Comparison of ENCODE assay signal across 8 mouse cellular contexts in the genomic region with DNA sequence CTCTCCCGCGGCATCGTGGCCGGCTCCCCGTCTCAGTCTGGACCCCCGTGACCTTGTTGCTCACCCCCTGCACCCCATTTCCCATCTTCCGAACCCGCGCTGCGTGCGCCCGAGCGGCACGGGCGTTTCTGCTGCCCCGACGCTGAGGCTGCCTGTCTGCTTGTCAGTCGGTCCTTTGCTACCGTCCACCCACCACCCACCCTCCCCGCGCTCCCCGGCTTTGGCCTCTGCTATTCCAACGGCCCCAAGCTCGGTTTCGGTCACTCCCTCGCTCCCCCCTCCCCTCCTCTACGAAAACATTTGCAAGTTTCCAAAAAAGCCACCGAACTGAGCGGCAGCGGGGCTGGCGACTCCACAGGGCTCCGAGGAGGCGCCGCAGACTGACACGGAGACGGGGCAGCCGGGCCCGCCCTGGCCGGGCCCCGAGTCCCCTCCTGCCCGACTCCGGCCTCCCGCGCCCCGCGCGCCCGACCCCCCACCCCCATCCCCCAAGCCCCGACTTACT. TPM values are rescaled to one million over a fixed set of nuclear protein-coding genes. Genes with fewer than 3 reads are reported as not detected.
A peak's percentile ranks its signal among the peaks of the same experiment; 100 is the strongest.
DNase-seq lines count a peak whose midpoint lies in the region; ATAC-seq and TF ChIP-seq lines count a peak whose summit lies in the region.
"Had no signal": no experiment of that assay in that cellular context is flagged by ENCODE, and none has a peak within 500 bp of the region (broad histone marks: within the 10 kb centered on the region; RNA-seq: fewer than 3 reads in every experiment).

No protein-coding gene starts in this region.

- peak; percentile 17; the same call in 1 of the 2 replicates for ATAC-seq in forebrain, embryonic 12.5 days (ENCODE audit: low FRiP score)
- ATAC-seq in midbrain, embryonic 12.5 days (ENCODE audit: low FRiP score, low read depth) = peak; percentile 48

- 0 out of 2 replicates have a peak overlapping the region, but pooled peaks have one; percentile 50 for H3K27ac ChIP-seq in forebrain, embryonic 12.5 days
- peak overlapping the region; percentile 83 for H3K27ac ChIP-seq in kidney, adult 2 months (ENCODE audit: insufficient read depth, low read depth, low read length)
- H3K27ac ChIP-seq in midbrain, embryonic 12.5 days (replicated peaks) = peak overlapping the region; percentile 71

- H3K9ac ChIP-seq in forebrain, embryonic 12.5 days = peak overlapping the region; percentile 66
- H3K9ac ChIP-seq in midbrain, embryonic 12.5 days (replicated peaks) = peak overlapping the region; percentile 78

- peak overlapping the region; percentile 59 for H3K4me3 ChIP-seq in forebrain, embryonic 12.5 days (replicated peaks)
- peak overlapping the region; percentile 87 for H3K4me3 ChIP-seq in kidney, adult 2 months (ENCODE audit: insufficient read depth, low read depth, low read length)
- H3K4me3 ChIP-seq in midbrain, embryonic 12.5 days = peak overlapping the region; percentile 62

- WGBS in forebrain, embryonic 12.5 days = under 1% methylated on average over 47 of the region's 49 CpGs
- WGBS in kidney, adult 2 months = 1% methylated on average over 47 of the region's 49 CpGs
- whole genome bisulfite sequencing in midbrain, embryonic 12.5 days = under 1% methylated on average over 42 of the region's 49 CpGs

- no peak for TF ChIP-seq POLR2A in kidney, adult 2 months (IDR thresholded peaks at IDR 0.05; ENCODE audit: low read depth, low read length)

- H3K4me1 ChIP-seq in forebrain, embryonic 12.5 days = peaks cover 18% of the 10 kb centered on the region
- peaks cover 14% of the 10 kb centered on the region; the same call in 1 of the 2 replicates for H3K4me1 ChIP-seq in kidney, adult 2 months (ENCODE audit: control insufficient read depth, insufficient read depth, low read length)
- H3K4me1 ChIP-seq in midbrain, embryonic 12.5 days = peaks cover 24% of the 10 kb centered on the region

- H3K4me2 ChIP-seq in forebrain, embryonic 12.5 days = peak overlapping the region; percentile 89
- H3K4me2 ChIP-seq in midbrain, embryonic 12.5 days (replicated peaks) = peak overlapping the region; percentile 92

- H3K9me3 ChIP-seq in forebrain, embryonic 12.5 days = no peaks in the 10 kb centered on the region
- no peaks in the 10 kb centered on the region for H3K9me3 ChIP-seq in midbrain, embryonic 12.5 days

- H3K36me3 ChIP-seq in forebrain, embryonic 12.5 days (replicated peaks) = no peaks in the 10 kb centered on the region
- H3K36me3 ChIP-seq in kidney, adult 2 months (ENCODE audit: control insufficient read depth, insufficient read depth, low read length) = no peaks in the 10 kb centered on the region; the same call in none of the 2 replicates
- H3K36me3 ChIP-seq in midbrain, embryonic 12.5 days = no peaks in the 10 kb centered on the region

- H3K27me3 ChIP-seq in forebrain, embryonic 12.5 days = peaks cover 81% of the 10 kb centered on the region
- no peaks in the 10 kb centered on the region for H3K27me3 ChIP-seq in kidney, adult 2 months (replicated peaks; ENCODE audit: control insufficient read depth, insufficient read depth, low read length)
- H3K27me3 ChIP-seq in midbrain, embryonic 12.5 days = peaks cover 54% of the 10 kb centered on the region

- no peak for TF ChIP-seq CTCF in kidney, adult 2 months (conservative IDR thresholded peaks at IDR 0.05; ENCODE audit: insufficient read depth, insufficient read length, low read depth, low read length)

- peak; percentile 17 for DNase-seq in urinary bladder, postnatal 25 days (ENCODE audit: low spot score)
- DNase-seq in urinary bladder, postnatal 36 days (ENCODE audit: low spot score in 2 of 2) = no peak
- DNase-seq in kidney, adult 2 months = peak; percentile 43
- no peak for DNase-seq in layer of hippocampus, adult 18-20 months (ENCODE audit: low spot score in 2 of 2)
- no peak for DNase-seq in spleen, postnatal 14 days (ENCODE audit: low spot score in 2 of 2)

RNA-seq across cellular contexts. Expression of a gene that starts 1.3 kb away (rescaled TPM):
- 1.3 and 1.5 TPM in 2 replicates for polyA plus RNA-seq in forebrain, embryonic 12.5 days (2016; fragmentation: Nextera tagmentation; extraction: Ambion mirVana)
- 1.6 and 11.5 TPM in 2 replicates for polyA plus RNA-seq in kidney, adult 2 months (2012; rRNA removed)
- 1.2 and 1.3 TPM in 2 replicates for polyA plus RNA-seq in midbrain, embryonic 12.5 days (2016; fragmentation: Nextera tagmentation; extraction: Ambion mirVana)
- not detected for total RNA-seq in layer of hippocampus, adult 18-20 months (2021)
- total RNA-seq: common myeloid progenitor, adult 5-6 weeks had no signal

RNA-seq across cellular contexts. Expression of a gene that starts 3.9 kb away (rescaled TPM):
- 16.1 and 18.6 TPM in 2 replicates for polyA plus RNA-seq in forebrain, embryonic 12.5 days (2016; fragmentation: Nextera tagmentation; extraction: Ambion mirVana)
- polyA plus RNA-seq in kidney, adult 2 months (2012; rRNA removed) = 740 and 847 TPM in 2 replicates
- polyA plus RNA-seq in midbrain, embryonic 12.5 days (2016; fragmentation: Nextera tagmentation; extraction: Ambion mirVana) = 32.8 and 35.7 TPM in 2 replicates
- 1 to 10 TPM; 3.9 TPM for total RNA-seq in layer of hippocampus, adult 18-20 months (2021)

RNA-seq across cellular contexts. Expression of a gene that starts 55.0 kb away (rescaled TPM):
- polyA plus RNA-seq in forebrain, embryonic 12.5 days (2016; fragmentation: Nextera tagmentation; extraction: Ambion mirVana) = not detected in 2 replicates
- not detected in 2 replicates for polyA plus RNA-seq in kidney, adult 2 months (2012; rRNA removed)
- polyA plus RNA-seq in midbrain, embryonic 12.5 days (2016; fragmentation: Nextera tagmentation; extraction: Ambion mirVana) = not detected in 2 replicates
- total RNA-seq in layer of hippocampus, adult 18-20 months (2021) = not detected
- total RNA-seq: common myeloid progenitor, adult 5-6 weeks had no signal

Comparison
In these comparisons a context has a peak if more than half of its experiments do, and no peak if none do; other contexts are left out.
1. DNase-seq: peak in urinary bladder, postnatal 25 days (single experiment) and kidney, adult 2 months (single experiment); none in urinary bladder, postnatal 36 days (0 of 2), layer of hippocampus, adult 18-20 months (0 of 2) and spleen, postnatal 14 days (0 of 2).
2. RNA of a gene that starts 3.9 kb away (polyA plus RNA-seq): 740 to 847 TPM in kidney, adult 2 months; 32.8 to 35.7 TPM in midbrain, embryonic 12.5 days and 16.1 to 18.6 TPM in forebrain, embryonic 12.5 days; every median in the first group is over 10 times any median in the second.
3. Peak in every context shown above with its lines, with median percentiles within 50 percentile points of each other: H3K27ac ChIP-seq and H3K4me3 ChIP-seq.